Mouse (Mus musculus): ENCODE data around the gene Tmem251.

GRCm38 (mm10) chr12:102722966-102723365, 20.6 kb upstream of the Tmem251 start:
- no peak for TF ChIP-seq POLR2A (IDR thresholded peaks at IDR 0.05; ENCODE audit: borderline replicate concordance, low read depth, low read length)
- no peak for TF ChIP-seq CTCF (IDR thresholded peaks at IDR 0.05; ENCODE audit: low read depth, low read length)

Measured in bone marrow macrophage, adult 2 months (primary cell).